Mouse (Mus musculus): Measurements from ENCODE around the gene Cdr2. TPM values are rescaled to one million over a fixed set of nuclear protein-coding genes. Genes with fewer than 3 reads are reported as not detected.
"Not testable (repeated sequence)": the region's sequence is repeated elsewhere in the genome, so short reads cannot be mapped to it uniquely, and the experiment has no call there.

Gene Cdr2
- polyA plus RNA-seq, 1 experiment, result 71.7 TPM

DNA sequence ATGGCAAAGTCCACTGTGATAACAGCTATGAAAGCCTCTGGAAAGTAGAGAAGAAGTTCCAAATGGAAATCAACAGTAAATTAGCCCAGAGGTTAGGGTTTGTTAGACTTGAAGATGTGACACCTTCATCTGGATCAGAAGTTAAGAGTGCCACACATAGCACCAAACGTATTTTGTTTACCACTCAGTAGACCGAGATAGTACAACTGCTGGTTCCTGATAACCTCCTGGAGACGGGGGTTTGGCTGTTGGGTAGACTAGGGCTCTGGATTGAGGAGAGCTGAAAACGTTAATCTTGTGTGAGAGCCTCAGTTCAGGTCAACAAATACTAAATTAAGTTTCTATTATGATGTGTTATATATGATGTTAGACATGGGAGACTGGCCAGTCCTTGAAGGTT is 2.1 kb downstream of the Cdr2 start:
- Histone ChIP-seq H3K36me3 (ENCODE audit: control insufficient read depth) (peaks cover 56% of the 10 kb centered on the region), H3K4me3 (replicated peaks) (peak overlapping the region; percentile 74), H3K9me3 (ENCODE audit: control insufficient read depth, low read length) (no peaks in the 10 kb centered on the region), H3K4me1 (ENCODE audit: control insufficient read depth) (peaks cover 61% of the 10 kb centered on the region), H3K27me3 (ENCODE audit: control insufficient read depth) (peaks cover 19% of the 10 kb centered on the region)
- TF ChIP-seq TAL1 (IDR thresholded peaks at IDR 0.05; ENCODE audit: low read length) (peak; percentile 76), GATA1 (IDR thresholded peaks at IDR 0.05; ENCODE audit: low read length) (peak; percentile 88)

DNA sequence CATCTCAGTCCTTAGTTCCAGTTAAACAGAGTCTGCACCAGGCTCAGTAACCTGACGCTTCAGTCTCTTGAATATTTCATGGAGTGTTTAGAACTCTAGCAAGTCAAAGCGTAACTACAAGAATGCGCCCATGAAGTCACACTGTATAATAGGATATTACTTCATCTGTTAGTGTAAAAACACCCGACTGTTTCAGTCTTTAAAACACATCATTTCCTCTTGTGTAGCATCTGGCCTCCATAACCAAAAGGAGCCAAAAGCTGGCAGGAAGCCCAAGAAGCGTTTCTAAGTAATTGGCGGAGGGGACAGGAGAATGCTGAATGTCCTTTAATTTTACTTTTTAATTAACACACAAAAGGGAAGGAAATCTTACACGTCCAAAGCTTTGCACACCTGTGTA is 5.0 kb downstream of the Cdr2 start:
- Histone ChIP-seq H3K9me3 (ENCODE audit: control insufficient read depth, low read length) (no peaks in the 10 kb centered on the region), H3K4me1 (ENCODE audit: control insufficient read depth) (peaks cover 73% of the 10 kb centered on the region), H3K36me3 (ENCODE audit: control insufficient read depth) (peaks cover 84% of the 10 kb centered on the region), H3K4me3 (replicated peaks) (peak overlapping the region; percentile 22), H3K27me3 (ENCODE audit: control insufficient read depth) (no peaks in the 10 kb centered on the region)
- TF ChIP-seq TAL1 (IDR thresholded peaks at IDR 0.05; ENCODE audit: low read length) (no peak), GATA1 (IDR thresholded peaks at IDR 0.05; ENCODE audit: low read length) (no peak)

GRCm38 (mm10) chr7:120974001-120974400 is 8.1 kb downstream of the Cdr2 start:
- H3K27me3 ChIP-seq (ENCODE audit: control insufficient read depth), result no peaks in the 10 kb centered on the region

GRCm38 (mm10) chr7:120972471-120972870 is 9.6 kb downstream of the Cdr2 start:
- peaks cover 97% of the 10 kb centered on the region for H3K36me3 ChIP-seq (ENCODE audit: control insufficient read depth)
- not testable (repeated sequence) for H3K9me3 ChIP-seq (ENCODE audit: control insufficient read depth, low read length); H3K4me3 ChIP-seq (replicated peaks); H3K27me3 ChIP-seq (ENCODE audit: control insufficient read depth)
- peaks cover 96% of the 10 kb centered on the region for H3K4me1 ChIP-seq (ENCODE audit: control insufficient read depth)

More at GRCm38 (mm10) chr7:120974001-120974400, 8.1 kb downstream of the Cdr2 start:
- H3K4me1 ChIP-seq (ENCODE audit: control insufficient read depth), result peaks cover 96% of the 10 kb centered on the region
- H3K9me3 ChIP-seq (ENCODE audit: control insufficient read depth, low read length), result no peaks in the 10 kb centered on the region
- H3K4me3 ChIP-seq (replicated peaks), result no peak overlapping the region
- H3K36me3 ChIP-seq (ENCODE audit: control insufficient read depth), result peaks cover 97% of the 10 kb centered on the region
- TF ChIP-seq TAL1 (IDR thresholded peaks at IDR 0.05; ENCODE audit: low read length), result no peak
- TF ChIP-seq GATA1 (IDR thresholded peaks at IDR 0.05; ENCODE audit: low read length), result no peak

- Histone ChIP-seq H3K4me1 (ENCODE audit: control insufficient read depth) (peaks cover 91% of the 10 kb centered on the region), H3K36me3 (ENCODE audit: control insufficient read depth) (peaks cover 99% of the 10 kb centered on the region)
- no peak for TF ChIP-seq TAL1 (IDR thresholded peaks at IDR 0.05; ENCODE audit: low read length)
- no peak for TF ChIP-seq GATA1 (IDR thresholded peaks at IDR 0.05; ENCODE audit: low read length)
These were observed 12.0 kb downstream of the Cdr2 start for GRCm38 (mm10) chr7:120970112-120970511.

GRCm38 (mm10) chr7:120969221-120969620 is 12.9 kb downstream of the Cdr2 start:
- no peaks in the 10 kb centered on the region for H3K9me3 ChIP-seq (ENCODE audit: control insufficient read depth, low read length)
- H3K4me3 ChIP-seq (replicated peaks), result peak overlapping the region; percentile 47
- TF ChIP-seq GATA1 (IDR thresholded peaks at IDR 0.05; ENCODE audit: low read length) (peak; percentile 71), TAL1 (IDR thresholded peaks at IDR 0.05; ENCODE audit: low read length) (peak; percentile 28; the same call in 1 of the 3 replicates)
- peaks cover 100% of the 10 kb centered on the region for H3K36me3 ChIP-seq (ENCODE audit: control insufficient read depth)
- H3K27me3 ChIP-seq (ENCODE audit: control insufficient read depth), result no peaks in the 10 kb centered on the region
- peaks cover 85% of the 10 kb centered on the region for H3K4me1 ChIP-seq (ENCODE audit: control insufficient read depth)

More at GRCm38 (mm10) chr7:120970112-120970511, 12.0 kb downstream of the Cdr2 start:
- Histone ChIP-seq H3K9me3 (ENCODE audit: control insufficient read depth, low read length) (no peaks in the 10 kb centered on the region), H3K27me3 (ENCODE audit: control insufficient read depth) (no peaks in the 10 kb centered on the region), H3K4me3 (replicated peaks) (peak overlapping the region; percentile 47)

DNA sequence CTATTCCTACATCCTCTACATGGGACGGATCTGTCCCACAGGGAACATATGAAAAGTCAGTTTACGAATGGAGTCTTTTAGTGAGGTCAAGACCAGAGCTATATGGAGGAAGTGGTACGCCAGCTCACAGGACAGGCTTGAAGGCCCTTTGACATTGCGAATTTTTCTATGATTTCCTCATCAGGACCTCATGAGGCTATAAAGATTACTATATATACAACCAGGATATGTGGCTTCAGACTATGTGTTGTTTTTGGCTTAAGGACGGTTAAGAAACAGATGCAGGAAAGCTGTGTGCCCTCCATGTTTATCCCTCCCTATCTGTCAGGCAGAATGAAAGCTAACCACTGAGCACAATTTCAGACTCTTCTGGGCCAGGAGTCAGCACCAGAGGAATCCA is 19.0 kb downstream of the Cdr2 start:
- Histone ChIP-seq H3K27me3 (ENCODE audit: control insufficient read depth) (no peaks in the 10 kb centered on the region), H3K4me3 (replicated peaks) (no peak overlapping the region), H3K36me3 (ENCODE audit: control insufficient read depth) (peaks cover 100% of the 10 kb centered on the region), H3K9me3 (ENCODE audit: control insufficient read depth, low read length) (no peaks in the 10 kb centered on the region), H3K4me1 (ENCODE audit: control insufficient read depth) (peaks cover 29% of the 10 kb centered on the region)
- no peak for TF ChIP-seq TAL1 (IDR thresholded peaks at IDR 0.05; ENCODE audit: low read length)
- TF ChIP-seq GATA1 (IDR thresholded peaks at IDR 0.05; ENCODE audit: low read length), result no peak

DNA sequence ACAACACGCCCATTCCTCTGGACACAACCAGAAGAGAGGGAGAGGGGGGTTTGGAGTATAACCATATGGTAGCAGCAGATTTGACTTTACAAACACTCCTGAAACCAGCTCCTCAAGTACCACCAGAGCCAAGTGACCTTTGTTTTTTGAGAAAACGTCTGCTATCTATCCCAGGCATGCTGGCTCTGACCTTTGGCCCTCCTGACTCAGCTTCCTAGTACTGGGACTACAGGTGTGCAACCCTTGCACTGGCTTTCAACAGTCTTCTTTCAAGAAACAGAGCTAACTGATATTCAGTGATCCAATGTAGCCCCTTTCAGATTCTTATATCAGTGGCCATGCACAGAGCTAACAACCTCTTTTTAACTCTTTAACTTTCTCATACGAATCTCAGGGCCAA is 20.2 kb downstream of the Cdr2 start:
- H3K4me3 ChIP-seq (replicated peaks), result no peak overlapping the region
- H3K4me1 ChIP-seq (ENCODE audit: control insufficient read depth), result peaks cover 17% of the 10 kb centered on the region
- no peaks in the 10 kb centered on the region for H3K27me3 ChIP-seq (ENCODE audit: control insufficient read depth)
- no peaks in the 10 kb centered on the region for H3K9me3 ChIP-seq (ENCODE audit: control insufficient read depth, low read length)
- TF ChIP-seq GATA1 (IDR thresholded peaks at IDR 0.05; ENCODE audit: low read length) (no peak), TAL1 (IDR thresholded peaks at IDR 0.05; ENCODE audit: low read length) (no peak)
- H3K36me3 ChIP-seq (ENCODE audit: control insufficient read depth), result peaks cover 100% of the 10 kb centered on the region

- no peak overlapping the region for H3K4me3 ChIP-seq (replicated peaks)
- H3K27me3 ChIP-seq (ENCODE audit: control insufficient read depth), result no peaks in the 10 kb centered on the region
- H3K9me3 ChIP-seq (ENCODE audit: control insufficient read depth, low read length), result no peaks in the 10 kb centered on the region
- TF ChIP-seq GATA1 (IDR thresholded peaks at IDR 0.05; ENCODE audit: low read length) (no peak), TAL1 (IDR thresholded peaks at IDR 0.05; ENCODE audit: low read length) (no peak)
- peaks cover 100% of the 10 kb centered on the region for H3K36me3 ChIP-seq (ENCODE audit: control insufficient read depth)
- H3K4me1 ChIP-seq (ENCODE audit: control insufficient read depth), result peaks cover 9% of the 10 kb centered on the region
These were observed 21.5 kb downstream of the Cdr2 start for GRCm38 (mm10) chr7:120960601-120961000.

- TF ChIP-seq TAL1 (IDR thresholded peaks at IDR 0.05; ENCODE audit: low read length) (no peak), GATA1 (IDR thresholded peaks at IDR 0.05; ENCODE audit: low read length) (no peak)
- Histone ChIP-seq H3K4me1 (ENCODE audit: control insufficient read depth) (peaks cover 7% of the 10 kb centered on the region), H3K9me3 (ENCODE audit: control insufficient read depth, low read length) (no peaks in the 10 kb centered on the region), H3K27me3 (ENCODE audit: control insufficient read depth) (no peaks in the 10 kb centered on the region), H3K36me3 (ENCODE audit: control insufficient read depth) (peaks cover 100% of the 10 kb centered on the region), H3K4me3 (replicated peaks) (no peak overlapping the region)
These were observed 22.0 kb downstream of the Cdr2 start for GRCm38 (mm10) chr7:120960116-120960515.

GRCm38 (mm10) chr7:120953591-120953990 is 28.5 kb downstream of the Cdr2 start:
- H3K4me1 ChIP-seq (ENCODE audit: control insufficient read depth); H3K27me3 ChIP-seq (ENCODE audit: control insufficient read depth); H3K9me3 ChIP-seq (ENCODE audit: control insufficient read depth, low read length); H3K4me3 ChIP-seq (replicated peaks): not testable (repeated sequence)
- peaks cover 95% of the 10 kb centered on the region for H3K36me3 ChIP-seq (ENCODE audit: control insufficient read depth)

Data from erythroblast, embryonic 14.5 days (primary cell).